Mouse (Mus musculus) G1E (cell line): Measurements from ENCODE around the gene Lrrc25.

ENCODE experiments used
- CTCF ChIP-seq: IDR thresholded peaks from 2 replicates; pipeline ENCODE4 v1.5.1; 2012; ENCODE audit warnings: low read depth, low read length, inconsistent platforms, mixed read lengths
- GATA1 ChIP-seq: IDR thresholded peaks from 2 replicates; pipeline ENCODE4 v1.6.1; 2012; ENCODE audit warnings: borderline replicate concordance, low read length, inconsistent platforms, mixed read lengths
- TAL1 ChIP-seq: conservative IDR thresholded peaks from 2 replicates; pipeline ENCODE4 v1.6.1; 2012; ENCODE audit warnings: low read depth, low read length, inconsistent platforms, mixed read lengths

DNA sequence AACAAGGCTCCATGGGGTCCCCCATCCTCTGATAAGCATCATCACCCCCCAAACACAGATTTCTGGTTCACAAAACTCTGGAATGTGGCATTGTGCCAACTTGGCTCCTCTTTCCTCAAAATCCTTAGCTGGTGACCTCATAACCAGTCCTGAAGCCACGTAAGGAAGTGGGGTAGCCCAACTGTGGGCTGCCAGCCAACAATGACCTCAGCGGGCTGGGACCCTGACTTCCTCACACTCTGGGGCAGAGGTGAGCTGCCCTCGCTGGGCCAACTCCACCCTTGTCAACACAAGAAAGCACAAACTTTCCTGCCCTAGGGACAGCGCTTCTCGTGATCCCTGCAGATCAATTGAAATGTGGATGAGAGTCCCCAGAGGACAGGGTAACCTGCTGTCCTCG is 18.1 kb downstream of the Lrrc25 start:
- TF ChIP-seq CTCF (no peak), GATA1 (no peak), TAL1 (no peak)
